Mouse (Mus musculus) macrophage (primary cell): ENCODE data around the gene Znhit6. TPM values are rescaled to one million over a fixed set of nuclear protein-coding genes. Genes with fewer than 3 reads are reported as not detected.

Experiments used
- polyA plus RNA-seq: library from polyadenylated mRNA; stranded (reverse); fragments of 250-400 nt; gene quantifications from 3 replicates; pipeline ENCODE4 v1.2.4, GENCODE M21; 2018; ENCODE audit warnings: inconsistent platforms

The Znhit6 gene
- polyA plus RNA-seq, 1 experiment from 2014 or later: 10.3 TPM

Other genes with a start within 250 kb of the Znhit6 start
- gene Ccn1, start 73.8 kb downstream of the Znhit6 start, polyA plus RNA-seq: 0.14 to 0.87 TPM (median 0.29 TPM) in 3 replicates
- gene Ddah1, start 182.5 kb downstream of the Znhit6 start, polyA plus RNA-seq: 0.12 to 0.20 TPM in 2 of 3 replicates, not detected in the other